Mouse (Mus musculus): Measurements from ENCODE around the gene Cwc22.

GRCm38 (mm10) chr2:77978256-77978655, 32.1 kb upstream of the Cwc22 start:
- TF ChIP-seq TAL1 (IDR thresholded peaks at IDR 0.05; ENCODE audit: low read length) (no peak), GATA1 (IDR thresholded peaks at IDR 0.05; ENCODE audit: low read length) (0 out of 2 replicates have a peak, but pooled peaks have one; percentile 17)

Data from erythroblast, embryonic 14.5 days (primary cell).